Mouse (Mus musculus) liver, postnatal 0 days (tissue): ENCODE results near the gene Hp1bp3.

ENCODE experiments used
- CTCF ChIP-seq: sonication (generic); IDR thresholded peaks from 2 replicates; pipeline ENCODE4 v1.5.1; 2016; ENCODE audit warnings: antibody characterized with exemption, low read depth
- EP300 ChIP-seq: IDR thresholded peaks from 2 replicates; pipeline ENCODE4 v1.6.1; 2016; ENCODE audit warnings: antibody characterized with exemption, low read depth, mild to moderate bottlenecking

DNA sequence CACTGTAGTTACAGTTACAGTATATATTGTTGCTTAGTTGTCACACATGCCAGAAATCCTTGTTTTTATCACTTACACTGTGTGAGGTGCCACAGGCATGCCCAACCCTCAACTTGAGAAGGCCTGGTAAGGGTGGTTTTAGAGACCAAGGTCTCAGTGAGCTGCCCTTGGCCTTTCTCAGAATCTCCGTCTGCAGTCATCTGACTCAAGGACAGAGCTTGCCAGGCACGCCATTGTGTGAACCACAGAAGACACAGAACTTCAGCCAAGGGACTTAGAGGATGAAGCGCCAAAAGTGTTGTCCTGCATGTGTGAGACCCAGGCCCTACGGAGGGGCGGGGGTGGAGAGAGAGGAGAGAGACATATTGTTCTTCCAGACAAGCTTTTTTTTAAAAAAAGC, 6.0 kb upstream of the Hp1bp3 start:
- TF ChIP-seq CTCF (no peak), EP300 (no peak)
